Mouse (Mus musculus) heart, adult 2 months (tissue): Measurements from ENCODE around the gene Srr. TPM values are rescaled to one million over a fixed set of nuclear protein-coding genes. Genes with fewer than 3 reads are reported as not detected.
A peak's percentile ranks its signal among the peaks of the same experiment; 100 is the strongest.

Source experiments
- DNase-seq, 2 experiments: peaks; one replicate each; pipeline ENCODE4 v3.0.0; 2021
- H3K27ac ChIP-seq: fragments of 200-600 bp; 2 replicates; pipeline ENCODE4 v1.8.1; 2022
- H3K27me3 ChIP-seq: fragments of 200-500 bp; 2 replicates; pipeline ENCODE4 v1.6.1; 2012; ENCODE audit warnings: mild to moderate bottlenecking, low read length, inconsistent platforms, mixed read lengths; ENCODE audit not compliant: control insufficient read depth, insufficient read depth
- H3K36me3 ChIP-seq: fragments of 200-500 bp; 2 replicates; pipeline ENCODE4 v1.6.1; 2012; ENCODE audit warnings: low read length, inconsistent platforms; ENCODE audit not compliant: control insufficient read depth, insufficient read depth
- H3K4me1 ChIP-seq: fragments of 200-500 bp; 2 replicates; pipeline ENCODE4 v1.6.1; 2011; ENCODE audit warnings: low read length; ENCODE audit not compliant: control insufficient read depth, insufficient read depth
- H3K4me3 ChIP-seq: fragments of 200-600 bp; 2 replicates; pipeline ENCODE4 v1.8.1; 2022
- H3K79me2 ChIP-seq: fragments of 200-500 bp; replicated peaks from 2 replicates; pipeline ENCODE4 v1.6.1; 2012; ENCODE audit warnings: mild to moderate bottlenecking, inconsistent platforms, low read length, moderate library complexity, mixed read lengths; ENCODE audit not compliant: control insufficient read depth, insufficient read depth
- H3K9ac ChIP-seq: fragments of 200-500 bp; 2 replicates; pipeline ENCODE4 v1.6.1; 2012; ENCODE audit warnings: low read depth, mild to moderate bottlenecking, control low read depth, inconsistent platforms, low read length, mixed read lengths
- CTCF ChIP-seq: fragments of 200-600 bp; IDR thresholded peaks from 2 replicates; pipeline ENCODE4 v1.8.1; 2022; ENCODE audit warnings: antibody characterized with exemption, mild to moderate bottlenecking, moderate library complexity
- EP300 ChIP-seq: fragments of 200-500 bp; IDR thresholded peaks from 2 replicates; pipeline ENCODE4 v1.6.1; 2011; ENCODE audit warnings: low read depth, low read length, control low read depth; ENCODE audit not compliant: insufficient read depth
- POLR2A ChIP-seq: fragments of 200-500 bp; IDR thresholded peaks from 2 replicates; pipeline ENCODE4 v1.6.1; 2011; ENCODE audit warnings: mild to moderate bottlenecking, low read depth, low read length, control low read depth; ENCODE audit not compliant: insufficient read depth
- WGBS: fragments of 180-500 bp; shearing (Covaris S2); methylation state at CpG from one replicate; pipeline ENCODE4 v1.1.7; 2018; 5-methylcytosine and 5-hydroxymethylcytosine counted together
- intact Hi-C: fragments of 180-260 bp; cut with DNase I; formaldehyde crosslinking; loops from one replicate; pipeline ENCODE4 v1.15.1; 2025
- polyA plus RNA-seq: library from polyadenylated mRNA; depleted of rRNA; stranded (reverse); fragments of >200 nt; gene quantifications from 2 replicates; pipeline ENCODE4 v1.2.3, GENCODE M21; 2012
- total RNA-seq, 2 experiments: library from RNA; stranded (reverse); gene quantifications; 2 replicates each; pipeline ENCODE4 v1.2.3; 2021

The Srr gene
- total and polyA plus RNA-seq, 3 experiments, result 12.6 to 31.7 (median 24.1) TPM

DNA sequence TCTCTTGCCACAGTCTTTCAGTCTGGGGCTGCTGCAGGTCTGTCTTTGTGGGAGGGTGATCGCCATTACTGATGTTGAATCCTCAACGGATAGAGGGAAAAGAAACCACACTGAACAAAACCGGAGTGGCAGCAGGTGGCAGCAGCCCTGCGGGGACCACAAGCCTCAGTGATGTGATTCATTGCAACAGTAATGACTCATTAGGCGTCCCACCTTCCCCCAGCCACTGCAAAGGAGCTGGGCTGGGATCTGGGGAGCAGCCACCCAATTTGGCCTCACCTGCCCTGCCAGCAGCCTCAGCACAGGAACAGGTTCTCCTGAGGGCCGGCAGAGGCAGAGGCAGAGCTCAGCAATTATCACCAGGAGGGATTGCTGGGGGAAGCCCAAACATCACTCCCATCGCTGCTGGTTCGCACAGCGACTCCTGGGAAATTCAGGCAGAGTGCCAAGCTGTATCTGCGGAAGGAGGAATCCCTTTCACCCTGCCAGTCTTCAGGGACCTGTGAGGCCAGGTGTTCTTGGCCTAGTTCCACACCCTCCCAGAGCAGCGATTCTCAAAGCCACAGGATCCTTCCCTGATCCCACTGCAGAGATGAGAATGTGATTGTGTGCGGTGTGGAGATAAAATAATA, 54.6 kb downstream of the Srr start:
- no peak overlapping the region for H3K4me3 ChIP-seq
- no peaks in the 10 kb centered on the region for H3K36me3 ChIP-seq
- TF ChIP-seq EP300 (no peak), CTCF (peak; percentile 43), POLR2A (no peak)
- no peak overlapping the region for H3K9ac ChIP-seq
- DNase-seq, result no peak
- H3K27ac ChIP-seq, result no peak overlapping the region
- peaks cover 6% of the 10 kb centered on the region for H3K4me1 ChIP-seq
- H3K27me3 ChIP-seq, result no peaks in the 10 kb centered on the region
- 36% methylated on average over 12 of the region's 12 CpGs for WGBS
- H3K79me2 ChIP-seq, result no peaks in the 10 kb centered on the region
- intact Hi-C loops, result no loop called here

DNA sequence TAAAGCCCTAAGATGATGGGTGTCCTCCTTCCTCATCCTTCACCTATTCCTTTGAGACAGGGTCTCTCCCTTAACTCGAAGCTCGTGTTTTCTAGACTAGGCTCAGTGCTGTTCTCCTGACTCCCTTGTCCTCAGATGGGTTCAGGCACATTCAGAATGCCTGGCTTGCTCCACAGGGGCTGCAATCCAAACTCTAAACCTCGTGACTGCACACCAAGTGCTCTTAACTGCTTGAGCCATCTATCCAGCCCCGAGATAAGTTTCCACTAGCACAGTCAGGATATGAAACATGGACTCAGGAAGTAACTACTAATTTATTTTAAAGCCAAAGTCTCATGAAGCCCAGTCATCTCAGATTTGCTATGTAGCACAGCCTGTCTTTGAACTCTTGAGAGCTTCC, 55.2 kb downstream of the Srr start:
- H3K9ac ChIP-seq, result no peak overlapping the region
- H3K79me2 ChIP-seq, result no peaks in the 10 kb centered on the region
- H3K27me3 ChIP-seq, result no peaks in the 10 kb centered on the region
- no peak overlapping the region for H3K27ac ChIP-seq
- H3K36me3 ChIP-seq, result no peaks in the 10 kb centered on the region
- peaks cover 6% of the 10 kb centered on the region for H3K4me1 ChIP-seq
- WGBS, result 44% methylated on average over 4 of the region's 4 CpGs
- no peak overlapping the region for H3K4me3 ChIP-seq
- intact Hi-C loops, result no loop called here
- DNase-seq, result peak in 1 of 2 experiments; percentile 16
- TF ChIP-seq POLR2A (no peak), CTCF (no peak), EP300 (no peak)

DNA sequence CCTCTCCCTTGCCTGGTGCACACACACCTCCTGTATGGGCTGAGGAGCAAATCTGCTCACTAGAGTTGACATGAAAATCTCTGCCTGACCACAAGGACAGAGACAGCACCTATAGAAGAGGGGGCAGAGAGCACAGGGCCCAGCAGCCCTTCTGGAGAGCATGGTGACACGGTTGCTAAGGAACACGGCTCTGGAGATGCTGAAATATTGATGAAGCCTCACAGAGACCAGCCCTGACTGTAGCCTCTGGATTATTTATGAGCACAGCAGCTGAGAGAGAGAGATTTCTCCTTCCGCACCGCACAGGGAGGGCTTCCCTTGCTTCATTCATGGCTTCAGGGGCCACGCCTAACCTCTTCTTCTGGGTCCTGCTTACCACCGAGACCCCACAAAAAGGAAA, 56.1 kb downstream of the Srr start:
- Histone ChIP-seq H3K36me3 (no peaks in the 10 kb centered on the region), H3K4me1 (peaks cover 6% of the 10 kb centered on the region), H3K9ac (no peak overlapping the region), H3K4me3 (no peak overlapping the region), H3K27me3 (no peaks in the 10 kb centered on the region), H3K79me2 (no peaks in the 10 kb centered on the region), H3K27ac (no peak overlapping the region)
- WGBS, result 90% methylated on average over 6 of the region's 6 CpGs
- TF ChIP-seq CTCF, result no peak
- no peak for TF ChIP-seq EP300
- TF ChIP-seq POLR2A, result no peak
- DNase-seq, result no peak
- intact Hi-C loops, result no loop called here

DNA sequence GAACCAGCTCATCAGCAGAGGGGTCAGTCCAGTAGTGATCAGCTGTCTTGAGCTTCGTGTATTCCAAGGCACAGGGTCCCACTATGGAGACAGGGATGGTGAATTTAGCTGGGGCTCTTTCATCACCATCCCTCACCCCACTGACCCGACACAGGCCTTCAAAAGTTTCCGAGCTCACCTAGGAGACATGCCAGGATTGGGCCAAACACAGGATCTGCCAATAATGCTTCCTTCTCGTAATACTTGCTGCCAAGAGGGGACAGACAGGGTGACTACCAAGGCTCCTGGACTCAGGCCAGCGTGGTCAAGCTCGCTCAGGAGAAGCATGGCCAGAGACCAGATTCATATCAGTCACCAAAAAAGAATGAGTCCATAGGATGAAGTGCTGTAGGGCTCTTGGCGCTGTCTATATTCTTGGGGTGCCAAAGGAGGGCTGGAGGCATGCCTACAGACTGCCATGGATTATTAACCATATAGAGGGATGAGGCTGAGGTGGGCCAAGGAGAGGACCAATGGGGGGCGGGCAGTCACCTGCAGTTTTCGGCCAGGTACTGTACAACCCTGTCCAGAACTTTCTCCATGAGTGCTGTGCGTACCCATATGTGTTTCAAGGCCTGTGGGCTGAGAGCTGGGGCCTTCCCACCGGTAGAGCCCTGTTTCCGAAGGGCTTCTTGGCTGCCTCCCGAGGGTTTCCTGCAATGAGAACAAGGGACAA, 57.5 kb downstream of the Srr start:
- Histone ChIP-seq H3K36me3 (no peaks in the 10 kb centered on the region), H3K9ac (no peak overlapping the region), H3K79me2 (no peaks in the 10 kb centered on the region), H3K4me3 (no peak overlapping the region), H3K27me3 (no peaks in the 10 kb centered on the region), H3K4me1 (peaks cover 6% of the 10 kb centered on the region), H3K27ac (no peak overlapping the region)
- 81% methylated on average over 13 of the region's 13 CpGs for WGBS
- TF ChIP-seq POLR2A (no peak), EP300 (no peak), CTCF (no peak)
- intact Hi-C loops, result no loop called here
- no peak for DNase-seq

DNA sequence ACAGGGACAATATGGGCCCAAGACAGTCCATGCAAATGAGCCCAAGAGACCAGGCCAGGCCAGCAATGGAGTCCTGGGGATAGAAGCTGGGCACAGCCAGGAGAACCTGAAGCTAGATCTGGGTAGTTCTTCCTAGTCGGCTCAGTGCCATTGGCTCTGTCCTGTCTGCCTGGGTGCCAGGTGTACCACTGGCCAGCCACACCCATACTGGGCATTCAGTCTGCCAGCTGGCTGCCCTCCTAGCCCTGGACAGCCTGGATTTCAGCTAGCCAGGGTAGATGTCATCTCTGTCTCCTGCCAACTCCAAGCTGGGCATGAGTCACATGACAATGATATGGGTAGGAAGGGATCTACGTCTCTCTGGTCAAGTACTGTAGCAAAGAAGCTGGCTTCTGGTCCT, 58.6 kb downstream of the Srr start:
- Histone ChIP-seq H3K36me3 (no peaks in the 10 kb centered on the region), H3K4me3 (no peak overlapping the region), H3K79me2 (no peaks in the 10 kb centered on the region), H3K27me3 (no peaks in the 10 kb centered on the region), H3K4me1 (peaks cover 6% of the 10 kb centered on the region), H3K9ac (no peak overlapping the region), H3K27ac (peak overlapping the region; percentile 62)
- TF ChIP-seq EP300 (peak; percentile 63; the same call in 1 of the 2 replicates), POLR2A (no peak), CTCF (no peak)
- 57% methylated on average over 2 of the region's 2 CpGs for WGBS
- DNase-seq, result peak; percentile 73 to 89
- intact Hi-C loops, result no loop called here

DNA sequence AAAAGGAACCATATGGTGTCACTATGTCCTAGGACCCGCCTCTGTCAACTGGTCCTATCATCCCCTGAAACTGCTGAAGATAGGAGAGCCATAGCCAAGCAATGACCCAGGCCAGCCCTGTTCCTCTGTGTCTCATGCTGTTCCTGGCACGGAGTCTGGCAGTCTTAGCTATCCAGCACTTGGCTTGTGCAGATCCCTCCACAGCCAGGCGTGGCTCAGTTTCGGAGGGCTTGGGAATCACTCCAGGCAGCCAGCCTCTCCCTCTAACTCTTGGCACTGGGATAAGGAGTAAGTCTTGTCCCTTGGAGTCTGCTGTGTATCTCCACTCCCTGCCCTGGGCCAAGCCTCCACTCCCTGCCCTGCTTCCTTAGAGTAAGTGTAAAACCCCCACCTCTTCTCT, 59.1 kb downstream of the Srr start:
- no peaks in the 10 kb centered on the region for H3K36me3 ChIP-seq
- no peaks in the 10 kb centered on the region for H3K27me3 ChIP-seq
- WGBS, result 38% methylated on average over 4 of the region's 4 CpGs
- H3K79me2 ChIP-seq, result no peaks in the 10 kb centered on the region
- H3K27ac ChIP-seq, result peak overlapping the region; percentile 62
- peaks cover 6% of the 10 kb centered on the region for H3K4me1 ChIP-seq
- TF ChIP-seq POLR2A, result no peak
- 0 out of 2 replicates have a peak, but pooled peaks have one; percentile 3 for TF ChIP-seq CTCF
- peak; percentile 89 for TF ChIP-seq EP300
- no peak overlapping the region for H3K4me3 ChIP-seq
- DNase-seq, result peak; percentile 78 to 89
- no peak overlapping the region for H3K9ac ChIP-seq
- intact Hi-C loops, result no loop called here
